ENCODE assay signal across 17 mouse cellular contexts in the genomic region with DNA sequence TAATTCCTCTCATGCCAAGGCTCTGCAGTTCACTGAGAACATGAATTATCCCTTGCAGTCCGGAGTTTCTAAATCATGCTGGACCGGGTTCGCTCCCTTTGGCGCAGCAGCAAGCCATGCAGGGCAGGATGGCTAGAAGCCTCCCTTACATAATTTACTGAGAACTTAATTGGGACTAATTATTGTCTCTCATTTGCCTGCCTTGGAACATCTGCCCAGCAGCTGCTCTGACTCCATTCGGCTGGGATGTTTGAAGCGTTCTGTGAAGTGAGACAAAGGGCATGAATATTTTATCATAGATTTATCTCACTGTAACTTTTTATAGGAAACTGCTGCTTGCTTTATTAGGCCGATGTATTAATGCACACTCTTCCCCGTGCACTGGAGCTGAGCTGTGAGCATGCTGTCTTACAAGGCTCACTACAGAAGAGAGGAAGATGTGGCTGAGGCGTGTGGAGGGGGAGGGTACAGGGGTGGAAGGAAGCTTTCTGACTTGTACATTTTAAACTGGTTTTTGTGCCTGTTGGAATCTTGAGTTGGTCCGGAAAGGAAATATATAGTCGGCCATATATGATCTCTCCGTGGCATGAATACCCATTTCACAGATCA.
DNase-seq lines count a peak whose midpoint lies in the region; ATAC-seq and TF ChIP-seq lines count a peak whose summit lies in the region.
"Had no signal": no experiment of that assay in that cellular context is flagged by ENCODE, and none has a peak within 500 bp of the region (broad histone marks: within the 10 kb centered on the region; RNA-seq: fewer than 3 reads in every experiment).

No protein-coding gene starts in this region.

- H3K4me2 ChIP-seq in hindbrain, embryonic 14.5 days (replicated peaks), result peak overlapping the region; percentile 1; the same call in 1 of the 2 replicates
- no peak overlapping the region for H3K4me2 ChIP-seq in hindbrain, embryonic 11.5 days (replicated peaks; ENCODE audit: low read depth, low read length)
- no peak overlapping the region for H3K4me2 ChIP-seq in forebrain, postnatal 0 days (ENCODE audit: low read depth)
- no peak overlapping the region for H3K4me2 ChIP-seq in limb, embryonic 13.5 days (replicated peaks)

- ATAC-seq in hindbrain, embryonic 14.5 days (ENCODE audit: low FRiP score), result peak; percentile 80
- no peak for ATAC-seq in hindbrain, embryonic 11.5 days (ENCODE audit: low FRiP score)
- ATAC-seq in forebrain, postnatal 0 days, result peak; percentile 85
- no peak for ATAC-seq in limb, embryonic 13.5 days (ENCODE audit: low FRiP score, low read depth)

- DNase-seq in hindbrain, embryonic 14.5 days (ENCODE audit: low spot score), result peak; percentile 50
- DNase-seq in hindbrain, embryonic 11.5 days (ENCODE audit: low spot score), result no peak
- peak; percentile 57 for DNase-seq in brain, adult 2 months (ENCODE audit: low read depth, low spot score)
- peak; percentile 41 for DNase-seq in forebrain, postnatal 0 days
- no peak for DNase-seq in adrenal gland, adult (ENCODE audit: inconsistent age in 2 of 2, low spot score in 1 of 2)
- no peak for DNase-seq in left cerebral cortex, adult 11 months (ENCODE audit: low spot score)
- no peak for DNase-seq in thymus, postnatal 4 days
- DNase-seq: adrenal gland, postnatal 10 days; cerebellum, postnatal 14 days; gastrocnemius, postnatal 14 days; liver; right cerebral cortex, postnatal 25 days; thymus, adult 18-20 months had no signal

- no peaks in the 10 kb centered on the region for H3K27me3 ChIP-seq in hindbrain, embryonic 14.5 days (ENCODE audit: control insufficient read depth, insufficient read depth, low read length)
- no peaks in the 10 kb centered on the region for H3K27me3 ChIP-seq in hindbrain, embryonic 11.5 days (ENCODE audit: control insufficient read depth, insufficient read depth, low read length)
- no peaks in the 10 kb centered on the region for H3K27me3 ChIP-seq in forebrain, postnatal 0 days (ENCODE audit: insufficient read depth, low read length)
- no peaks in the 10 kb centered on the region for H3K27me3 ChIP-seq in limb, embryonic 13.5 days

- no peak overlapping the region for H3K4me3 ChIP-seq in hindbrain, embryonic 14.5 days (replicated peaks; ENCODE audit: low read length)
- no peak overlapping the region for H3K4me3 ChIP-seq in hindbrain, embryonic 11.5 days (ENCODE audit: low read depth, low read length)
- H3K4me3 ChIP-seq in forebrain, postnatal 0 days (ENCODE audit: low read depth, low read length), result no peak overlapping the region
- no peak overlapping the region for H3K4me3 ChIP-seq in limb, embryonic 13.5 days
- H3K4me3 ChIP-seq: heart, embryonic 10.5 days; layer of hippocampus, adult 2 months had no signal

- no peaks in the 10 kb centered on the region for H3K9me3 ChIP-seq in hindbrain, embryonic 14.5 days (ENCODE audit: control insufficient read depth, low read length)
- H3K9me3 ChIP-seq in hindbrain, embryonic 11.5 days (ENCODE audit: control insufficient read depth, low read length), result no peaks in the 10 kb centered on the region
- no peaks in the 10 kb centered on the region for H3K9me3 ChIP-seq in forebrain, postnatal 0 days (ENCODE audit: low read length)
- H3K9me3 ChIP-seq in limb, embryonic 13.5 days, result no peaks in the 10 kb centered on the region
- H3K9me3 ChIP-seq: heart, embryonic 10.5 days had no signal

- peak overlapping the region; percentile 23; the same call in 1 of the 2 replicates for H3K27ac ChIP-seq in hindbrain, embryonic 14.5 days
- no peak overlapping the region for H3K27ac ChIP-seq in hindbrain, embryonic 11.5 days (ENCODE audit: low read depth, low read length)
- H3K27ac ChIP-seq in forebrain, postnatal 0 days (ENCODE audit: low read depth, low read length), result peak overlapping the region; percentile 54; the same call in 1 of the 2 replicates
- 0 out of 2 replicates have a peak overlapping the region, but pooled peaks have one; percentile 6 for H3K27ac ChIP-seq in limb, embryonic 13.5 days
- H3K27ac ChIP-seq: heart, embryonic 10.5 days; layer of hippocampus, adult 2 months had no signal

- no peak overlapping the region for H3K9ac ChIP-seq in hindbrain, embryonic 14.5 days
- no peak overlapping the region for H3K9ac ChIP-seq in hindbrain, embryonic 11.5 days (ENCODE audit: low read depth, low read length)
- H3K9ac ChIP-seq in forebrain, postnatal 0 days, result no peak overlapping the region
- no peak overlapping the region for H3K9ac ChIP-seq in limb, embryonic 13.5 days

- 71% methylated on average over 12 of the region's 12 CpGs for WGBS in hindbrain, embryonic 14.5 days
- WGBS in hindbrain, embryonic 11.5 days, result 90% methylated on average over 12 of the region's 12 CpGs
- WGBS in forebrain, postnatal 0 days, result 57% methylated on average over 12 of the region's 12 CpGs
- WGBS in limb, embryonic 13.5 days, result 49% methylated on average over 12 of the region's 12 CpGs

- no peak for TF ChIP-seq CTCF in forebrain, postnatal 0 days (IDR thresholded peaks at IDR 0.05; ENCODE audit: low read depth)

- no peaks in the 10 kb centered on the region for H3K36me3 ChIP-seq in hindbrain, embryonic 14.5 days (replicated peaks; ENCODE audit: control insufficient read depth, insufficient read depth)
- no peaks in the 10 kb centered on the region for H3K36me3 ChIP-seq in hindbrain, embryonic 11.5 days (ENCODE audit: control insufficient read depth, insufficient read depth, low read length)
- H3K36me3 ChIP-seq in forebrain, postnatal 0 days (ENCODE audit: insufficient read depth), result no peaks in the 10 kb centered on the region
- H3K36me3 ChIP-seq in limb, embryonic 13.5 days, result no peaks in the 10 kb centered on the region
- H3K36me3 ChIP-seq: G1E; heart, embryonic 10.5 days had no signal

- H3K4me1 ChIP-seq in hindbrain, embryonic 14.5 days (replicated peaks; ENCODE audit: control insufficient read depth, insufficient read depth, low read length), result 0 out of 2 replicates have a peak, but pooled peaks cover 5% of the 10 kb centered on the region
- H3K4me1 ChIP-seq in hindbrain, embryonic 11.5 days (replicated peaks; ENCODE audit: control insufficient read depth, insufficient read depth, low read length), result no peaks in the 10 kb centered on the region
- no peaks in the 10 kb centered on the region for H3K4me1 ChIP-seq in forebrain, postnatal 0 days (ENCODE audit: insufficient read depth)
- peaks cover 56% of the 10 kb centered on the region for H3K4me1 ChIP-seq in limb, embryonic 13.5 days

Comparison
In these comparisons a context has a peak if more than half of its experiments do, and no peak if none do; other contexts are left out.
1. ATAC-seq: peak in hindbrain, embryonic 14.5 days (single experiment) and forebrain, postnatal 0 days (single experiment); none in hindbrain, embryonic 11.5 days (single experiment) and limb, embryonic 13.5 days (single experiment).
2. DNase-seq: peak in hindbrain, embryonic 14.5 days (single experiment), brain, adult 2 months (single experiment) and forebrain, postnatal 0 days (single experiment); none in hindbrain, embryonic 11.5 days (single experiment), adrenal gland, adult (0 of 2), left cerebral cortex, adult 11 months (single experiment) and thymus, postnatal 4 days (single experiment).